Mouse (Mus musculus): ENCODE data around the gene Shisa8. TPM values are rescaled to one million over a fixed set of nuclear protein-coding genes. Genes with fewer than 3 reads are reported as not detected.
A peak's percentile ranks its signal among the peaks of the same experiment; 100 is the strongest.

The Shisa8 gene
- polyA plus RNA-seq, 1 experiment from 2014 or later: 0.15 TPM

MicroRNAs encoded within 50 kb of the gene (microRNA counts, 519-probe panel; counts per million panel counts)
- microRNA mmu-miR-33: 2,747 counts per million, percentile 30 among the panel's probes with 10 or more counts

Small RNA genes within 50 kb of the gene (microRNA-seq; reads per million reads assigned to microRNA genes)
- gene Mir33: 108 reads per million, percentile 59 among the genes with 10 or more reads in this experiment

Other genes starting within 250 kb of the Shisa8 start
- not detected in 2 replicates for gene 1700029P11Rik, start 232.3 kb downstream of the Shisa8 start, polyA plus RNA-seq (2014; fragmentation: Nextera tagmentation; extraction: Ambion mirVana)
- 87.0 and 96.7 TPM in 2 replicates for gene Xrcc6, start 225.0 kb downstream of the Shisa8 start, polyA plus RNA-seq (2014; fragmentation: Nextera tagmentation; extraction: Ambion mirVana)
- 24.0 and 26.7 TPM in 2 replicates for gene Desi1, start 179.0 kb downstream of the Shisa8 start, polyA plus RNA-seq (2014; fragmentation: Nextera tagmentation; extraction: Ambion mirVana)
- gene Snu13, start 165.2 kb downstream of the Shisa8 start, polyA plus RNA-seq (2014; fragmentation: Nextera tagmentation; extraction: Ambion mirVana): 301 and 329 TPM in 2 replicates
- not detected in 2 replicates for gene 4930407I10Rik, start 153.7 kb downstream of the Shisa8 start, polyA plus RNA-seq (2014; fragmentation: Nextera tagmentation; extraction: Ambion mirVana)
- not detected in 2 replicates for gene Mei1, start 142.8 kb downstream of the Shisa8 start, polyA plus RNA-seq (2014; fragmentation: Nextera tagmentation; extraction: Ambion mirVana)
- gene Ccdc134, start 84.9 kb downstream of the Shisa8 start, polyA plus RNA-seq (2014; fragmentation: Nextera tagmentation; extraction: Ambion mirVana): 14.2 and 15.3 TPM in 2 replicates
- 136 and 144 TPM in 2 replicates for gene Srebf2, start 65.6 kb downstream of the Shisa8 start, polyA plus RNA-seq (2014; fragmentation: Nextera tagmentation; extraction: Ambion mirVana)
- gene Tnfrsf13c, start 11.6 kb upstream of the Shisa8 start, polyA plus RNA-seq (2014; fragmentation: Nextera tagmentation; extraction: Ambion mirVana): 0.11 and 0.15 TPM in 2 replicates
- gene Cenpm, start 31.9 kb upstream of the Shisa8 start, polyA plus RNA-seq (2014; fragmentation: Nextera tagmentation; extraction: Ambion mirVana): 64.9 and 70.3 TPM in 2 replicates
- gene 1500009C09Rik, start 39.6 kb upstream of the Shisa8 start, polyA plus RNA-seq (2014; fragmentation: Nextera tagmentation; extraction: Ambion mirVana): 0.15 TPM in 1 of 2 replicates, not detected in the other
- 16.0 and 18.3 TPM in 2 replicates for gene Sept3, start 62.1 kb upstream of the Shisa8 start, polyA plus RNA-seq (2014; fragmentation: Nextera tagmentation; extraction: Ambion mirVana)
- 0.16 and 0.20 TPM in 2 replicates for gene Wbp2nl, start 86.1 kb upstream of the Shisa8 start, polyA plus RNA-seq (2014; fragmentation: Nextera tagmentation; extraction: Ambion mirVana)
- gene Naga, start 126.1 kb upstream of the Shisa8 start, polyA plus RNA-seq (2014; fragmentation: Nextera tagmentation; extraction: Ambion mirVana): 59.7 and 61.2 TPM in 2 replicates
- 9.9 and 13.2 TPM in 2 replicates for gene Pheta2, start 126.1 kb upstream of the Shisa8 start, polyA plus RNA-seq (2014; fragmentation: Nextera tagmentation; extraction: Ambion mirVana)
- 260 and 272 TPM in 2 replicates for gene Smdt1, start 126.1 kb upstream of the Shisa8 start, polyA plus RNA-seq (2014; fragmentation: Nextera tagmentation; extraction: Ambion mirVana)
- gene Ndufa6, start 141.5 kb upstream of the Shisa8 start, polyA plus RNA-seq (2014; fragmentation: Nextera tagmentation; extraction: Ambion mirVana): 426 and 466 TPM in 2 replicates
- gene Cyp2d22, start 167.4 kb upstream of the Shisa8 start, polyA plus RNA-seq (2014; fragmentation: Nextera tagmentation; extraction: Ambion mirVana): 8.4 and 8.5 TPM in 2 replicates
- not detected in 2 replicates for gene Cyp2d11, start 181.2 kb upstream of the Shisa8 start, polyA plus RNA-seq (2014; fragmentation: Nextera tagmentation; extraction: Ambion mirVana)
- gene Cyp2d10, start 194.4 kb upstream of the Shisa8 start, polyA plus RNA-seq (2014; fragmentation: Nextera tagmentation; extraction: Ambion mirVana): not detected in 2 replicates
- gene Cyp2d9, start 220.6 kb upstream of the Shisa8 start, polyA plus RNA-seq (2014; fragmentation: Nextera tagmentation; extraction: Ambion mirVana): 0.12 TPM in 1 of 2 replicates, not detected in the other